Mouse (Mus musculus) megakaryocyte-erythroid progenitor cell, adult 5-6 weeks (primary cell): ENCODE data around the gene Tbc1d19. TPM values are rescaled to one million over a fixed set of nuclear protein-coding genes. Genes with fewer than 3 reads are reported as not detected.

Source experiments
- ATAC-seq: replicated peaks from 2 replicates; pipeline ENCODE4 v1.8.0; 2016; ENCODE audit warnings: mild to moderate bottlenecking, inconsistent platforms; ENCODE audit not compliant: severe bottlenecking, poor library complexity, low FRiP score, low TSS enrichment
- total RNA-seq, 2 experiments: library from RNA; stranded (forward) in 1 of 2; stranded (reverse) in 1 of 2; fragments of 200-1000, 215-1000 nt in 1 of 2; fragments of >200 nt in 1 of 2; fragmentation: Nextera tagmentation in 1 of 2; gene quantifications; 2 replicates each; pipeline ENCODE4 v1.2.3; 2014 to 2017

Tbc1d19 gene
- total RNA-seq (2014; fragmentation: Nextera tagmentation) (14.4 and 16.7 TPM in 2 replicates), total RNA-seq (2017) (9.3 and 13.3 TPM in 2 replicates)

- peak; percentile 99 for ATAC-seq
Observed at GRCm38 (mm10) chr5:53809115-53809991, at the start of gene Tbc1d19. Tbc1d19 (plus strand) TSS chr5:53809606.

GRCm38 (mm10) chr5:53759912-53760311 lies 49.5 kb upstream of the Tbc1d19 start:
- no peak for ATAC-seq

- no peak for ATAC-seq
Observed at GRCm38 (mm10) chr5:53760914-53761313, 48.5 kb upstream of the Tbc1d19 start.

GRCm38 (mm10) chr5:53761346-53761745 lies 48.1 kb upstream of the Tbc1d19 start:
- ATAC-seq: no peak

- ATAC-seq: no peak
Observed at GRCm38 (mm10) chr5:53784818-53785520, 24.4 kb upstream of the Tbc1d19 start.

- no peak for ATAC-seq
Observed at GRCm38 (mm10) chr5:53801379-53801778, 8.0 kb upstream of the Tbc1d19 start.

- ATAC-seq: no peak
Observed at GRCm38 (mm10) chr5:53819711-53820110, 10.3 kb downstream of the Tbc1d19 start.

GRCm38 (mm10) chr5:53825886-53826285 lies 16.5 kb downstream of the Tbc1d19 start:
- no peak for ATAC-seq

- ATAC-seq: no peak
Observed at GRCm38 (mm10) chr5:53834489-53834888, 25.1 kb downstream of the Tbc1d19 start.

- ATAC-seq: no peak
Observed at GRCm38 (mm10) chr5:53841256-53841655, 31.9 kb downstream of the Tbc1d19 start.

- no peak for ATAC-seq
Observed at GRCm38 (mm10) chr5:53848294-53848942, 39.0 kb downstream of the Tbc1d19 start.

GRCm38 (mm10) chr5:53852574-53852973 lies 43.2 kb downstream of the Tbc1d19 start:
- no peak for ATAC-seq

GRCm38 (mm10) chr5:53854561-53854960 lies 45.2 kb downstream of the Tbc1d19 start:
- ATAC-seq: no peak

- ATAC-seq: no peak
Observed at GRCm38 (mm10) chr5:53856011-53856410, 46.6 kb downstream of the Tbc1d19 start.

- no peak for ATAC-seq
Observed at GRCm38 (mm10) chr5:53865146-53865545, 55.7 kb downstream of the Tbc1d19 start.

- ATAC-seq: no peak
Observed at GRCm38 (mm10) chr5:53865991-53866390, 56.6 kb downstream of the Tbc1d19 start.

- ATAC-seq: peak; percentile 97
Observed at GRCm38 (mm10) chr5:53871665-53872312, 62.4 kb downstream of the Tbc1d19 start.

- no peak for ATAC-seq
Observed at GRCm38 (mm10) chr5:53874966-53875365, 65.6 kb downstream of the Tbc1d19 start.

- ATAC-seq: no peak
Observed at GRCm38 (mm10) chr5:53880724-53881123, 71.3 kb downstream of the Tbc1d19 start.
